Mouse (Mus musculus): ENCODE data around the gene Gm8332. TPM values are rescaled to one million over a fixed set of nuclear protein-coding genes. Genes with fewer than 3 reads are reported as not detected.
"Not testable (repeated sequence)": the region's sequence is repeated elsewhere in the genome, so short reads cannot be mapped to it uniquely, and the experiment has no call there.

Gm8332 gene
- polyA plus RNA-seq (2015; fragmentation: Nextera tagmentation; extraction: Ambion mirVana), result not detected in 2 replicates

- H3K4me1 ChIP-seq (replicated peaks); H3K27me3 ChIP-seq; H3K4me3 ChIP-seq (replicated peaks); H3K9me3 ChIP-seq (replicated peaks); H3K36me3 ChIP-seq; H3K9ac ChIP-seq; H3K4me2 ChIP-seq; ATAC-seq (ENCODE audit: low read depth); DNase-seq; H3K27ac ChIP-seq: not testable (repeated sequence)
- WGBS (ENCODE audit: insufficient replicate concordance), result 39% methylated on average over 2 of the region's 2 CpGs
Measured at GRCm38 (mm10) chr12:88250000-88250399, at the start of gene Gm8332. Gm8332 (minus strand) TSS chr12:88250100.

- ATAC-seq (ENCODE audit: low read depth); H3K27me3 ChIP-seq: not testable (repeated sequence)
- WGBS (ENCODE audit: insufficient replicate concordance), result 37% methylated on average over 2 of the region's 2 CpGs
Measured at GRCm38 (mm10) chr12:88297171-88297570, 47.3 kb upstream of the Gm8332 start.

DNA sequence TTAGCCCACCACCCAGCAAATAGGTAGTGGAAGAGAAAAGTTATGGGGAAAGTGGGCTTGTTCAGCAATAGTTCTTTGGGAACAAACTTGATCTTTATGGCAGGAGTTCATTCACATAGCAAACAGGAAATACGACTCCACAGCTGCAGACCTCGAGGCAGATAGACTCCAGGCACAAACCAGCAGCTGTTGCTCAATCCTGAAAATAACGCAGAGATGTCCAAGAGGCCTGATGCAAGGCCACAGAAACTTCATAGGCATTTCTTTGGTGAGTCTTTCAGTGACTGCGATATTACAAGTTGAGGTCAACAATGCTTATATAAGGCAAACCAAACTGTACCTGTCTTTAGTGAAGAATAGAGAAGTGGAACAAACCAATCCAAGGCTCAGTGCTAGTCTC is 43.2 kb upstream of the Gm8332 start:
- H3K9me3 ChIP-seq (replicated peaks); H3K27ac ChIP-seq; H3K4me2 ChIP-seq; H3K9ac ChIP-seq; H3K27me3 ChIP-seq; DNase-seq; H3K36me3 ChIP-seq; H3K4me1 ChIP-seq (replicated peaks); H3K4me3 ChIP-seq (replicated peaks); ATAC-seq (ENCODE audit: low read depth): not testable (repeated sequence)
- WGBS (ENCODE audit: insufficient replicate concordance), result 39% methylated on average over 4 of the region's 4 CpGs

More at GRCm38 (mm10) chr12:88297171-88297570, 47.3 kb upstream of the Gm8332 start:
- H3K9ac ChIP-seq; H3K4me3 ChIP-seq (replicated peaks); H3K4me1 ChIP-seq (replicated peaks); H3K27ac ChIP-seq; H3K36me3 ChIP-seq; H3K4me2 ChIP-seq; H3K9me3 ChIP-seq (replicated peaks); DNase-seq: not testable (repeated sequence)

DNA sequence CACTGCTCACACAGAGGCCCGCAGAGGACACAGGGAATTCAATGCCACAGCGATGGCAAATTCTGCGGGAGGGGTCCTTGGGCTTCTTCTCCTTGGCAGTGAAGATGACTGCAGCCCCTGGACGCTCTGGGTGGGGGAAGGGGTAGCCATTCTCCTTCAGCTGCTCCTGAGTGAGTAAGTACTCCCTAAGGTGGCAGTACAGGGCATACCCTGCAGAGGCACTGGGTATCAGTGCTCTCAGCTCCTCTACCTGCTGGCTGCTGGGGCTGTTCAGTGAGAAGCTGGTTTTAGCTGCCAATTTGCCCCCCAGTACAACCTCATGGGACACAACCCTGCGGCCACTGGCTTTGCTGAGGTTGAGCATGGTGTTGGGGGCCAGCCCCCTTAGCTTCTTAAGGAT is 35.3 kb upstream of the Gm8332 start:
- 64% methylated on average over 4 of the region's 5 CpGs for WGBS (ENCODE audit: insufficient replicate concordance)
- not testable (repeated sequence) for H3K4me3 ChIP-seq (replicated peaks); H3K9me3 ChIP-seq (replicated peaks); H3K4me2 ChIP-seq; H3K9ac ChIP-seq; DNase-seq; H3K27me3 ChIP-seq; H3K36me3 ChIP-seq; H3K27ac ChIP-seq; H3K4me1 ChIP-seq (replicated peaks); ATAC-seq (ENCODE audit: low read depth)

DNA sequence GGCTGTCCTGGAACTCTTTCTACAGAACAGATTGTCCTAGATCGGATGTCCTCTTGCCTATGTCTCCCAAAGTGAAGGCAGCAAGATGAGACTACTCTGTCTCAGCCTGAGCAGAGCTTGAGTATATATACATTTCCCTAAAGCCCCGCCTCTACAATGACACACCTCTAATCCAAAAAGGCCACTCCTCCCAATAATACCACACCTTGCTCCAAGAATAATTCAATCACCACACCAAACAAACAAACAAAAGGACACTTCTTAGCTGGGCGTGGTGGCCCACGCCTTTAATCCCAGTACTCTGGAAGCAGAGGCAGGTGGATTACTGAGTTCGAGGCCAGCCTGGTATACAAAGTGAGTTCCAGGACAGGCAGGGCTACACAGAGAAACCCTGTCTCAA is 24.5 kb upstream of the Gm8332 start, which contains the start of gene Gm5662:
TSS of gene Gm5662 (minus strand) at position 101 of the 400 bp plus-strand sequence.
- H3K36me3 ChIP-seq; H3K9me3 ChIP-seq (replicated peaks); ATAC-seq (ENCODE audit: low read depth); H3K4me2 ChIP-seq; H3K4me1 ChIP-seq (replicated peaks); H3K27ac ChIP-seq; H3K4me3 ChIP-seq (replicated peaks); H3K27me3 ChIP-seq; DNase-seq; H3K9ac ChIP-seq: not testable (repeated sequence)
- WGBS (ENCODE audit: insufficient replicate concordance), result 62% methylated on average over 5 of the region's 5 CpGs

DNA sequence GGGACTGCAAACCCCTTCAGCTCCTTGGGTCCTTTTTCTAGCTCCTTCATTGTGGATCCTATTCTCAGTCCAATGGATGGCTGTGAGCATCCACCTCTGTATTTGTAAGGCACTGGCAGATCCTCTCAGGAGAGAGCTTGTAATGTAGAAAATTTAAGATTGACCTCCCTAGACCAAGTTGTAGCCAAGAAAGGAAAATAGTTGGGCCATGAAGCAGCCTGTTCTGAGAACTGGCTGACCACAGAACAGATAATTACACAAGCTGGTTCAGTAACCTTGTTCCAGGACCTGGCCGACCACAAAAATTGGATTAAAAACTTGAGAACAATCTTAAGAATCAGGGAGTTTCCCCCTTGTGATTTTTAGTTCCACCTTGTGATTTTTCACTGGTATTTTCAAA is 7.3 kb upstream of the Gm8332 start:
- H3K27ac ChIP-seq, result no peak overlapping the region
- H3K27me3 ChIP-seq, result no peaks in the 10 kb centered on the region
- H3K9ac ChIP-seq, result no peak overlapping the region
- WGBS (ENCODE audit: insufficient replicate concordance), result 26% methylated on average over 1 of the region's 1 CpGs
- H3K4me1 ChIP-seq (replicated peaks), result no peaks in the 10 kb centered on the region
- no peak for ATAC-seq (ENCODE audit: low read depth)
- no peak overlapping the region for H3K4me2 ChIP-seq
- H3K4me3 ChIP-seq (replicated peaks), result no peak overlapping the region
- no peaks in the 10 kb centered on the region for H3K36me3 ChIP-seq
- no peak for DNase-seq
- 0 out of 2 replicates have a peak, but pooled peaks cover 3% of the 10 kb centered on the region for H3K9me3 ChIP-seq (replicated peaks)

- H3K4me3 ChIP-seq (replicated peaks), result not testable (repeated sequence)
- WGBS (ENCODE audit: insufficient replicate concordance), result 34% methylated on average over 2 of the region's 2 CpGs
Measured at GRCm38 (mm10) chr12:88255917-88256316, 6.0 kb upstream of the Gm8332 start.

DNA sequence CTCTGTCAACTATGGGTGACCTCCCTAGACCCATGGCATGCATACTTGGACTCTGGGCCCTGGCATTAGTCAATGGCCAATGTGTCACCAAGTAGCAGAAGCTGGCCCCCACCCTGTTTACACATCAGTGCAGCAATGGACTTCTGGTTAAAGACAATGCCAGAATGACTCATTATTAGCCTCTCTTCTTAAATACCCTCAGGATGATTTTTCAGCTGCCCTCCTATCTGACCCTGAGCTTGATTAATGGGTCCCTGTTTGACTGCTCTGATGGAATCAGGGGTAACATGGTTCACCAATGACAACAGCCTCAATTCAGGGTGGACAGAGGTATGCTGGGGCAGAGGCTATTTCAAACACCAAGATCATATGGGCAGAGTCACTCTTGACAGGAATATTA is 4.1 kb downstream of the Gm8332 start:
- not testable (repeated sequence) for H3K9me3 ChIP-seq (replicated peaks); H3K4me2 ChIP-seq; H3K27ac ChIP-seq; H3K27me3 ChIP-seq; DNase-seq; H3K9ac ChIP-seq; ATAC-seq (ENCODE audit: low read depth); H3K36me3 ChIP-seq; H3K4me1 ChIP-seq (replicated peaks); H3K4me3 ChIP-seq (replicated peaks)

More at GRCm38 (mm10) chr12:88255917-88256316, 6.0 kb upstream of the Gm8332 start:
- not testable (repeated sequence) for H3K9ac ChIP-seq; ATAC-seq (ENCODE audit: low read depth); H3K36me3 ChIP-seq; H3K4me2 ChIP-seq; H3K27ac ChIP-seq; DNase-seq; H3K4me1 ChIP-seq (replicated peaks); H3K27me3 ChIP-seq; H3K9me3 ChIP-seq (replicated peaks)

DNA sequence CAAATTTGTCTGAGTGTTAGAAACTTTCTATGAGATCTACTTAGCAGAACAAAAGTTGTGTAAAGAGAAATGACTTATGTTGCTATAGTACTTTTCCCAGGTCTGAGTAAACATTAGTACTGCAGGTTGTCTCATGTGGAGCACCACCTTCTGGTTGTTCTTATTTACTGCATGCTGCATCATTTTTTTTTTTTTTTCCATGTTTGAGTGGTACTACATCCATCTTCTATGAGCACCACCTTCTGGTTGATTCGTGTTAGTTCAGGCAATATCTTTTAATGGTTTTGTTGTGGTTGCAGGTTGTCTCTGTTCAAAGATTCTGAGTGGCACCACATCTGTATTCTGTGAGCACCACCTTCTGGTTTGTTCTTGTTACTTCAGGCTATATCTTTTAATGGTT is 7.0 kb downstream of the Gm8332 start:
- H3K4me1 ChIP-seq (replicated peaks); H3K4me2 ChIP-seq; H3K4me3 ChIP-seq (replicated peaks); H3K36me3 ChIP-seq; H3K27ac ChIP-seq; H3K9ac ChIP-seq; H3K9me3 ChIP-seq (replicated peaks); H3K27me3 ChIP-seq; ATAC-seq (ENCODE audit: low read depth); DNase-seq: not testable (repeated sequence)
- WGBS (ENCODE audit: insufficient replicate concordance), result 29% methylated on average over 1 of the region's 1 CpGs

DNA sequence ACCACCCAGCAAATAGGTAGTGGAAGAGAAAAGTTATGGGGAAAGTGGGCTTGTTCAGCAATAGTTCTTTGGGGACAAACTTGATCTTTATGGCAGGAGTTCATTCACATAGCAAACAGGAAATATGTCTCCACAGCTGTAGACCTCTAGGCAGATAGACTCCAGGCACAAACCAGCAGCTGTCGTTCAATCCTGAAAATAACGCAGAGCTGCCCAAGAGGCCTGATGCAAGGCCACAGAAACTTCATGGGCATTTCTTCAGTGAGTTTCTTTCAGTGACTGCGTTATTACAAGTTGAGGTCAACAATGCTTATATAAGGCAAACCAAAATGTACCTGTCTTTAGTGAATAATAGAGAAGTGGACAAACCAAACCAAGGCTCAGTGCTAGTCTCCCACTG is 30.5 kb downstream of the Gm8332 start:
- no peak for ATAC-seq (ENCODE audit: low read depth)
- no peaks in the 10 kb centered on the region for H3K4me1 ChIP-seq (replicated peaks)

GRCm38 (mm10) chr12:88218059-88218458 is 31.8 kb downstream of the Gm8332 start:
- H3K9me3 ChIP-seq (replicated peaks); H3K36me3 ChIP-seq; DNase-seq; H3K4me3 ChIP-seq (replicated peaks); H3K27me3 ChIP-seq; H3K9ac ChIP-seq; H3K4me1 ChIP-seq (replicated peaks); ATAC-seq (ENCODE audit: low read depth); H3K4me2 ChIP-seq; H3K27ac ChIP-seq: not testable (repeated sequence)

More for the DNA sequence above, 30.5 kb downstream of the Gm8332 start:
- Histone ChIP-seq H3K27me3 (no peaks in the 10 kb centered on the region), H3K36me3 (no peaks in the 10 kb centered on the region), H3K9ac (no peak overlapping the region), H3K9me3 (replicated peaks) (0 out of 2 replicates have a peak, but pooled peaks cover 2% of the 10 kb centered on the region), H3K4me3 (replicated peaks) (no peak overlapping the region), H3K27ac (no peak overlapping the region), H3K4me2 (no peak overlapping the region)
- 72% methylated on average over 3 of the region's 3 CpGs for WGBS (ENCODE audit: insufficient replicate concordance)
- DNase-seq, result no peak

- ATAC-seq (ENCODE audit: low read depth) (no peak), DNase-seq (no peak)
- 73% methylated on average over 12 of the region's 12 CpGs for WGBS (ENCODE audit: insufficient replicate concordance)
- no peaks in the 10 kb centered on the region for H3K36me3 ChIP-seq
- no peaks in the 10 kb centered on the region for H3K4me1 ChIP-seq (replicated peaks)
- no peak overlapping the region for H3K9ac ChIP-seq
- H3K4me3 ChIP-seq (replicated peaks), result no peak overlapping the region
- no peak overlapping the region for H3K4me2 ChIP-seq
- no peaks in the 10 kb centered on the region for H3K27me3 ChIP-seq
- peaks cover 2% of the 10 kb centered on the region; the same call in 1 of the 2 replicates for H3K9me3 ChIP-seq (replicated peaks)
- no peak overlapping the region for H3K27ac ChIP-seq
Measured at GRCm38 (mm10) chr12:88214641-88215040, 35.3 kb downstream of the Gm8332 start.

Measured in liver, embryonic 13.5 days (tissue).